Mouse (Mus musculus) gastrocnemius, adult 8-10 months (tissue): ENCODE measurements around the gene Mob3a. TPM values are rescaled to one million over a fixed set of nuclear protein-coding genes. Genes with fewer than 3 reads are reported as not detected.

Source experiments
- DNase-seq, 2 experiments: peaks; one replicate each; pipeline ENCODE4 v3.0.0; 2022; ENCODE audit warnings: low spot score in 2 of 2
- total RNA-seq, 4 experiments: library from RNA; stranded (reverse); gene quantifications; 2 replicates each; pipeline ENCODE4 v1.2.4; 2022

The Mob3a gene
- total RNA-seq, 4 experiments from 2014 or later = 2.6 to 3.6 (median 3.4) TPM

- DNase-seq = peak; percentile 89 to 94
Observed at GRCm38 (mm10) chr10:80677942-80678436, 23.8 kb downstream of the Mob3a start, which contains the start of gene Mknk2. Mknk2 (minus strand) TSS chr10:80678112.

GRCm38 (mm10) chr10:80677128-80677875 is 24.5 kb downstream of the Mob3a start:
- no peak for DNase-seq

GRCm38 (mm10) chr10:80676198-80676928 is 25.4 kb downstream of the Mob3a start:
- peak; percentile 98 to 99 for DNase-seq

- no peak for DNase-seq
Observed at GRCm38 (mm10) chr10:80675405-80676197, 26.2 kb downstream of the Mob3a start.

GRCm38 (mm10) chr10:80674851-80675404 is 26.8 kb downstream of the Mob3a start:
- no peak for DNase-seq

GRCm38 (mm10) chr10:80674161-80674711 is 27.5 kb downstream of the Mob3a start:
- peak in 1 of 2 experiments; percentile 57 for DNase-seq

GRCm38 (mm10) chr10:80673690-80674089 is 28.1 kb downstream of the Mob3a start:
- DNase-seq = no peak

GRCm38 (mm10) chr10:80671936-80672690 is 29.7 kb downstream of the Mob3a start:
- DNase-seq = no peak

GRCm38 (mm10) chr10:80671251-80671650 is 30.5 kb downstream of the Mob3a start:
- peak in 1 of 2 experiments; percentile 71 for DNase-seq

GRCm38 (mm10) chr10:80670531-80670930 is 31.2 kb downstream of the Mob3a start:
- no peak for DNase-seq

GRCm38 (mm10) chr10:80669737-80670485 is 31.9 kb downstream of the Mob3a start:
- peak; percentile 79 to 87 for DNase-seq

GRCm38 (mm10) chr10:80669018-80669417 is 32.8 kb downstream of the Mob3a start:
- no peak for DNase-seq

- peak; percentile 78 to 89 for DNase-seq
Observed at GRCm38 (mm10) chr10:80668614-80669013, 33.2 kb downstream of the Mob3a start.

- peak in 1 of 2 experiments; percentile 67 for DNase-seq
Observed at GRCm38 (mm10) chr10:80666837-80667412, 34.9 kb downstream of the Mob3a start.

GRCm38 (mm10) chr10:80665981-80666733 is 35.6 kb downstream of the Mob3a start:
- DNase-seq = peak in 1 of 2 experiments; percentile 24

GRCm38 (mm10) chr10:80665459-80665858 is 36.3 kb downstream of the Mob3a start:
- DNase-seq = peak in 1 of 2 experiments; percentile 43

- peak; percentile 83 for DNase-seq
Observed at GRCm38 (mm10) chr10:80665016-80665380, 36.8 kb downstream of the Mob3a start.
